Mouse (Mus musculus) stomach, postnatal 0 days (tissue): ENCODE results near the gene Mecom.

Experiments
- CTCF ChIP-seq: IDR thresholded peaks from 2 replicates; pipeline ENCODE4 v1.5.1; 2016; ENCODE audit warnings: antibody characterized with exemption, low read depth, mild to moderate bottlenecking, moderate library complexity
- EP300 ChIP-seq: optimal IDR thresholded peaks from 2 replicates; pipeline ENCODE3; 2016; ENCODE audit warnings: antibody characterized with exemption

DNA sequence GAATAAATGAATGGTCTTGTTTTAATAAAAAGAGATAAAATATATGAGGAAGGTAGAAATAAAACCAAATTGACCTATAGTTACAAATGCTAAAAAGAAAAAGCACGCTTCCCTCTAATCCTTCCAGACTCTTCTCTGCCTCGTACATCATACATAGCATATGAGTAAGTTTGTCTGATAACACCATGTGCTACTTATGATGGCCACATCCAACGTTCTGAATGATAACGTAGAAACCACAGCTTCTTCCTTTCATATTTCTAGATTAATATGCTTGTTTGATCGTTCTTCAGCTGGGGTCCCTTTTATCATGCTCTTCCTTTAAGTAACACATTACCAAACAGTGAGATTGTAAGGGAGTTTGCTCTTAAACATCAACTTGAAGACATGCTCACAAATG, 310.3 kb downstream of the Mecom start:
- no peak for TF ChIP-seq EP300
- TF ChIP-seq CTCF = no peak
